Mouse (Mus musculus) adrenal gland, adult 18-20 months (tissue): Measurements from ENCODE around the gene Ttc24. TPM values are rescaled to one million over a fixed set of nuclear protein-coding genes. Genes with fewer than 3 reads are reported as not detected.

Experiments
- DNase-seq, 2 experiments: peaks; one replicate each; pipeline ENCODE4 v3.0.0; 2021 to 2022; ENCODE audit warnings: low spot score in 2 of 2
- total RNA-seq, 2 experiments: library from RNA; stranded (reverse); gene quantifications; 1 replicate in 1 of 2; 2 replicates in 1 of 2; pipeline ENCODE4 v1.2.3; 2021

Gene Ttc24
- total RNA-seq, 2 experiments from 2014 or later: not detected

DNA sequence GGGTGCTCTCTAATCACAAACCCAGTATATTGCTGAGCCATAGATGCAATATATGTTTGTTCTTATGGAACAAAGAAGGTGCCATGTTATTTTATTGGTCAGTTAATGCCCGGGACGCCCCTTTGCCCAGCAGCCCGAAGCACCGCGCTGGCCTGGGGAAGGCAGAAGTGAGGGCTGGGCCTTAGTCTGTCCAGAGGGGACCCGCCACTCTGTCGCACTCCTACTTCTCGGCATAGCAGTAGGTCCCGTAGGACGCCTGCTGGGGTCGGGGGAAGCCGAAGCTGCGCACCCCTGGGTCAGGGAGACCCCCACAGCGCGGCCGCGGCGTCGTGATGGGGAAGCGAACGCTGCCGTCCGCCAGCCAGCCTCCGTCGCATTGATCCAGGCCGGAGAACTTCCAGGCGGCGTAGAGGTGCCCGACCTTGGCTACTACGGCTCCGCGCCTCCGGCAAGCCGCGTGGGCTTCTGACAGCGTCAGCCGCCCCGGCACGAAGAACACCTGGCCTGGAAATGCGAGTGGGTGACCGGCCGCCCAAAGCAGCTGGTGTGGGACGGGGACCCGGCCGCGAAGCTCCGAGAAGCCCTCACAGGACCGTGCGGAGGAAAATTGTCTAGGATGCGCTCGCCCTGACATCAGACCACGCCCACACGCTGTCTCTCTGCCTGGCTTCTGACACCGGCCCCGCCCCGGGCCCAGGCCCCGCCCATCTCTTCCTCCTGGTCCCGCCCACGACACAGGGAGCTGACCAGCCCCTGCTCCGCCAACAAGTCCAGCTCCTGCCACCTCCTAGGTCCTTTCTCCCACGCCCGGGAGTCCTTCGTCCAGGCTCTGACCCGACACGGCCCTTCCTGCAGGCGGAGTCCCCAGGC, 55.5 kb downstream of the Ttc24 start:
- DNase-seq: peak; percentile 89 to 92

Other genes with a start within 250 kb of the Ttc24 start
- under 1 TPM; 0.33 to 0.80 TPM for gene Sh2d2a, start 231.5 kb downstream of the Ttc24 start, total RNA-seq
- gene Prcc, start 192.7 kb downstream of the Ttc24 start, total RNA-seq: 10 to 100 TPM; 48.6 to 51.3 TPM
- gene Hdgf, start 172.0 kb downstream of the Ttc24 start, total RNA-seq: 100 to 1,000 TPM; 176 to 184 TPM
- 100 to 1,000 TPM; 111 to 121 TPM for gene Mrpl24, start 158.8 kb downstream of the Ttc24 start, total RNA-seq
- 10 to 100 TPM; 19.4 to 20.6 TPM for gene Isg20l2, start 148.0 kb downstream of the Ttc24 start, total RNA-seq
- gene Rrnad1, start 147.6 kb downstream of the Ttc24 start, total RNA-seq: 10 to 100 TPM; 14.7 to 21.9 TPM
- gene Crabp2, start 129.6 kb downstream of the Ttc24 start, total RNA-seq: under 1 TPM in 1 of 2 experiments, not detected in 1; 0.33 TPM
- gene Nes, start 107.2 kb downstream of the Ttc24 start, total RNA-seq: 10 to 100 TPM in 1 of 2 experiments, 1 to 10 TPM in 1; 5.9 to 19.4 TPM
- 10 to 100 TPM; 62.7 to 74.9 TPM for gene Bcan, start 78.1 kb downstream of the Ttc24 start, total RNA-seq
- gene Hapln2, start 50.7 kb downstream of the Ttc24 start, total RNA-seq: not detected
- gene Gpatch4, start 35.2 kb downstream of the Ttc24 start, total RNA-seq: 10 to 100 TPM; 15.9 to 18.9 TPM
- gene Naxe, start 19.8 kb downstream of the Ttc24 start, total RNA-seq: 100 to 1,000 TPM; 155 to 159 TPM
- under 1 TPM; 0.64 to 0.80 TPM for gene Iqgap3, start 3.7 kb upstream of the Ttc24 start, total RNA-seq
- gene Mef2d, start 64.1 kb upstream of the Ttc24 start, total RNA-seq: 10 to 100 TPM; 83.3 to 90.7 TPM
- gene Rhbg, start 176.4 kb upstream of the Ttc24 start, total RNA-seq: 10 to 100 TPM; 11.2 to 17.8 TPM
- 1 to 10 TPM in 1 of 2 experiments, under 1 TPM in 1; 0.58 to 1.0 TPM for gene Gm38392, start 208.9 kb upstream of the Ttc24 start, total RNA-seq
- gene Tsacc, start 218.7 kb upstream of the Ttc24 start, total RNA-seq: 1 to 10 TPM; 8.1 to 9.6 TPM
- 100 to 1,000 TPM; 343 to 351 TPM for gene Cct3, start 218.8 kb upstream of the Ttc24 start, total RNA-seq
- 100 to 1,000 TPM; 183 to 220 TPM for gene Glmp, start 246.7 kb upstream of the Ttc24 start, total RNA-seq